In the genomic region with DNA sequence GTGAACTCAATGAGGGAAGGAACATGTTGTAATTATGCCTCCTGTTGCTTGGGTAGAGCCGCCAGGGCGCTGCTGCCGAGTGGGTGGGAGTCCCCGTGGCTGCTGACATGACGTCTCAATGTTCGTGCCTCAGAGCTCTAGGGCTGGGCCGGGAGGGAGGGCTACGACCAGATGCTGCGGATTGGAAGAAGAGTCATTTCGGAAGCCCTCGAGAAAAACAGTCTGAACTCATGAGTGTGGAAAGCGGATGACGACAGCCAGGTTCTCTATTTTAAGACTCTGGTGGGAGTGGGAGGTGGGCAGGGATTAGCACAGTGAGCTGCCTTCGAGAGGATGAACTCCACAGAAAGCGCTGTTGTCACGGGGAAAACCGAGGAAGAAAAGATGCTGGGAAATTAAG, we compare ENCODE assay signal across 13 mouse cellular contexts. TPM values are rescaled to one million over a fixed set of nuclear protein-coding genes. Genes with fewer than 3 reads are reported as not detected.
DNase-seq lines count a peak whose midpoint lies in the region; ATAC-seq lines count a peak whose summit lies in the region.
"Had no signal": no experiment of that assay in that cellular context is flagged by ENCODE, and none has a peak within 500 bp of the region (broad histone marks: within the 10 kb centered on the region; RNA-seq: fewer than 3 reads in every experiment).

No protein-coding gene starts in this region.

- no peaks in the 10 kb centered on the region for H3K9me3 ChIP-seq in heart, embryonic 14.5 days (ENCODE audit: control insufficient read depth, low read length)
- H3K9me3 ChIP-seq in hindbrain, embryonic 14.5 days (ENCODE audit: control insufficient read depth, low read length): no peaks in the 10 kb centered on the region
- H3K9me3 ChIP-seq: forebrain, embryonic 13.5 days; hindbrain, embryonic 15.5 days; liver, embryonic 15.5 days; midbrain, embryonic 12.5 days; stomach, embryonic 15.5 days had no signal

- H3K36me3 ChIP-seq in heart, embryonic 14.5 days (ENCODE audit: control insufficient read depth, insufficient read depth, low read length): 0 out of 2 replicates have a peak, but pooled peaks cover 4% of the 10 kb centered on the region
- H3K36me3 ChIP-seq in hindbrain, embryonic 14.5 days (replicated peaks; ENCODE audit: control insufficient read depth, insufficient read depth): no peaks in the 10 kb centered on the region
- H3K36me3 ChIP-seq: hindbrain, embryonic 15.5 days; liver, embryonic 15.5 days; midbrain, embryonic 12.5 days; stomach, embryonic 15.5 days had no signal

- 25% methylated on average over 17 of the region's 17 CpGs for WGBS in heart, embryonic 14.5 days
- 68% methylated on average over 17 of the region's 17 CpGs for WGBS in hindbrain, embryonic 14.5 days

- no peaks in the 10 kb centered on the region for H3K27me3 ChIP-seq in heart, embryonic 14.5 days (ENCODE audit: control insufficient read depth, insufficient read depth, low read length)
- no peaks in the 10 kb centered on the region for H3K27me3 ChIP-seq in hindbrain, embryonic 14.5 days (ENCODE audit: control insufficient read depth, insufficient read depth, low read length)
- H3K27me3 ChIP-seq: forebrain, embryonic 13.5 days; hindbrain, embryonic 15.5 days; liver, embryonic 15.5 days; midbrain, embryonic 12.5 days; stomach, embryonic 15.5 days had no signal

- DNase-seq in heart, adult 9 months (ENCODE audit: low spot score in 2 of 2): no peak
- peak; percentile 27 for DNase-seq in layer of hippocampus, adult 9-10 months (ENCODE audit: low spot score)
- peak; percentile 71 to 82 for DNase-seq in right cerebral cortex, postnatal 10 days (ENCODE audit: low spot score in 2 of 2)
- no peak for DNase-seq in retina, embryonic 14.5 days (ENCODE audit: low spot score)
- no peak for DNase-seq in hindbrain, embryonic 14.5 days (ENCODE audit: low spot score)

- peak overlapping the region; percentile 37 to 49; a peak in 2 of 4 replicates for H3K27ac ChIP-seq in heart, embryonic 14.5 days (replicated peaks in 1 of 2; ENCODE audit: control insufficient read depth in 1 of 2, insufficient read depth in 1 of 2, low read depth in 2 of 2, low read length in 2 of 2)
- no peak overlapping the region for H3K27ac ChIP-seq in hindbrain, embryonic 14.5 days
- H3K27ac ChIP-seq: forebrain, embryonic 13.5 days; hindbrain, embryonic 15.5 days; liver, embryonic 15.5 days; midbrain, embryonic 12.5 days; stomach, embryonic 15.5 days had no signal

- no peak for ATAC-seq in heart, embryonic 14.5 days (ENCODE audit: insufficient number of reproducible peaks, insufficient read depth, low FRiP score, low read depth)
- ATAC-seq in frontal cortex, adult (ENCODE audit: low TSS enrichment): peak; percentile 91
- no peak for ATAC-seq in hindbrain, embryonic 14.5 days (ENCODE audit: low FRiP score)
- no peak for ATAC-seq in CD4-positive, CD25-positive, alpha-beta regulatory T cell, adult 4 months
- ATAC-seq: forebrain, embryonic 13.5 days had no signal

- H3K4me2 ChIP-seq in heart, embryonic 14.5 days (ENCODE audit: low read length): peak overlapping the region; percentile 44
- no peak overlapping the region for H3K4me2 ChIP-seq in hindbrain, embryonic 14.5 days (replicated peaks)
- H3K4me2 ChIP-seq: forebrain, embryonic 13.5 days; hindbrain, embryonic 15.5 days; liver, embryonic 15.5 days; midbrain, embryonic 12.5 days; stomach, embryonic 15.5 days had no signal

- H3K9ac ChIP-seq in heart, embryonic 14.5 days (ENCODE audit: low read length): peak overlapping the region; percentile 46; the same call in 1 of the 2 replicates
- H3K9ac ChIP-seq in hindbrain, embryonic 14.5 days: no peak overlapping the region
- H3K9ac ChIP-seq: forebrain, embryonic 13.5 days; hindbrain, embryonic 15.5 days; liver, embryonic 15.5 days; midbrain, embryonic 12.5 days; stomach, embryonic 15.5 days had no signal

- peaks cover 12 to 33% of the 10 kb centered on the region in 2 experiments for H3K4me1 ChIP-seq in heart, embryonic 14.5 days (ENCODE audit: control insufficient read depth in 2 of 2, insufficient read depth in 2 of 2, low read length in 2 of 2)
- H3K4me1 ChIP-seq in hindbrain, embryonic 14.5 days (replicated peaks; ENCODE audit: control insufficient read depth, insufficient read depth, low read length): 0 out of 2 replicates have a peak, but pooled peaks cover 3% of the 10 kb centered on the region
- H3K4me1 ChIP-seq: forebrain, embryonic 13.5 days had no signal

- H3K4me3 ChIP-seq in heart, embryonic 14.5 days (ENCODE audit: control insufficient read depth in 1 of 2, insufficient read depth in 1 of 2, low read depth in 1 of 2, low read length in 2 of 2): no peak overlapping the region
- no peak overlapping the region for H3K4me3 ChIP-seq in hindbrain, embryonic 14.5 days (replicated peaks; ENCODE audit: low read length)
- H3K4me3 ChIP-seq: forebrain, embryonic 13.5 days; hindbrain, embryonic 15.5 days; liver, embryonic 15.5 days; midbrain, embryonic 12.5 days; stomach, embryonic 15.5 days had no signal

RNA-seq across cellular contexts. Expression of gene Jmjd1c, which starts 56.9 kb away (rescaled TPM):
- 42.4 and 43.4 TPM in 2 replicates for polyA plus RNA-seq in heart, embryonic 14.5 days (2014; fragmentation: Nextera tagmentation; extraction: Ambion mirVana)
- 41.7 and 59.5 TPM in 2 replicates for polyA plus RNA-seq in hindbrain, embryonic 14.5 days (2014; fragmentation: Nextera tagmentation; extraction: Ambion mirVana)
- polyA plus RNA-seq in CD4-positive, CD25-positive, alpha-beta regulatory T cell, adult 4 months (2017; shearing (Covaris generic)): 10 to 100 TPM; 56.7 to 57.2 TPM

RNA-seq across cellular contexts. Expression of gene Reep3, which starts 57.7 kb away (rescaled TPM):
- polyA plus RNA-seq in heart, embryonic 14.5 days (2014; fragmentation: Nextera tagmentation; extraction: Ambion mirVana): 28.7 and 31.5 TPM in 2 replicates
- polyA plus RNA-seq in hindbrain, embryonic 14.5 days (2014; fragmentation: Nextera tagmentation; extraction: Ambion mirVana): 32.4 and 32.8 TPM in 2 replicates
- 10 to 100 TPM; 13.8 to 17.3 TPM for polyA plus RNA-seq in CD4-positive, CD25-positive, alpha-beta regulatory T cell, adult 4 months (2017; shearing (Covaris generic))

Comparison
In these comparisons a context has a peak if more than half of its experiments do, and no peak if none do; other contexts are left out.
1. DNase-seq: peak in layer of hippocampus, adult 9-10 months (single experiment) and right cerebral cortex, postnatal 10 days (2 of 2); none in heart, adult 9 months (0 of 2), retina, embryonic 14.5 days (single experiment) and hindbrain, embryonic 14.5 days (single experiment).